Mouse (Mus musculus): ENCODE results near the gene Zfp455. TPM values are rescaled to one million over a fixed set of nuclear protein-coding genes. Genes with fewer than 3 reads are reported as not detected.

Zfp455 gene
- 1.5 to 2.9 TPM (median 2.1 TPM) in 4 replicates for total RNA-seq (2023)

DNA sequence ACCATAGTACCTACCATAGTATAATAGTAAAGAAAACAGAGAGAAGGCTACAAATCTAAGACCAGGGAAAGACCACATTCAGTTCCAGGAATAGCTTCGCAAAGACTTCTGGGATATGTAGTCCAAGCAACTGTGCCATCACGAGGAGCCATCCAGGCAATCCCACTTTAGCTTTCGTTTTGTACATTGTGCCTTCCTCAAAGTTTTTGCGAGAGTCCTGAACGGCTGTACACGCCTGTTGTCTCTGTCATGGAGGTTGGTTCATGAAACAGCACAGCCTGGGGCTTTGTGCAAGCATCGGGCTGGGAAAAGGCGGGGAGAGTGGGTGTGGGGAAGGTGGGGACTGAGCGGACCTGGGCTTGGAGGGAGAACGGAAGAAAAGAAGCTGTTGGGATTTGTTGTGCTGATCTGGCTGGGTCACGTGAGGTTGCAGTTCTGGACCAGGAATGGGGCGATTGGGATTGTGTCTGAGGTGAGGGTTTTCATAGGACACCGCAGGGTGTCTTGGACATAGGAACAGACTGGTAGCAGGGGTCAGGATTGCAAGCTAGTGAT is at the start of gene Zfp455:
Gene Zfp455 (plus strand): TSS at position 167 of the 555 bp plus-strand sequence.

GRCm38 (mm10) chr13:67172991-67173722 is 21.1 kb upstream of the Zfp455 start, which contains the start of gene Rsl1:
Gene Rsl1, plus strand, starts transcription at chr13:67173182.

Other genes with a start within 250 kb of the Zfp455 start
- 4.1 to 6.2 TPM (median 4.8 TPM) in 4 replicates for gene Zfp712, start 133.3 kb upstream of the Zfp455 start, total RNA-seq (2023)
- 0.29 to 1.4 TPM (median 1.1 TPM) in 3 of 4 replicates, not detected in the other for gene Zfp708, start 96.5 kb upstream of the Zfp455 start, total RNA-seq (2023)
- 2.1 to 3.7 TPM (median 3.0 TPM) in 4 replicates for gene Gm28557, start 85.9 kb upstream of the Zfp455 start, total RNA-seq (2023)
- 0.63 to 1.1 TPM (median 0.67 TPM) in 3 of 4 replicates, not detected in the other for gene Rslcan18, start 78.2 kb upstream of the Zfp455 start, total RNA-seq (2023)
- 4.4 to 5.4 TPM (median 5.0 TPM) in 4 replicates for gene Zfp759, start 72.8 kb upstream of the Zfp455 start, total RNA-seq (2023)
- 9.7 to 13.0 TPM (median 11.4 TPM) in 4 replicates for gene Rsl1, start 21.3 kb upstream of the Zfp455 start, total RNA-seq (2023)
- 2.3 to 4.3 TPM (median 3.1 TPM) in 4 replicates for gene Zfp458, start 84.0 kb downstream of the Zfp455 start, total RNA-seq (2023)
- gene Zfp457, start 112.0 kb downstream of the Zfp455 start, total RNA-seq (2023), result 1.8 to 2.7 TPM (median 2.5 TPM) in 4 replicates
- gene Zfp595, start 138.1 kb downstream of the Zfp455 start, total RNA-seq (2023), result 13.3 to 16.5 TPM (median 15.3 TPM) in 4 replicates
- gene Gm28044, start 166.0 kb downstream of the Zfp455 start, total RNA-seq (2023), result 3.0 to 4.5 TPM (median 3.2 TPM) in 3 of 4 replicates, not detected in the other
- gene Zfp953, start 166.1 kb downstream of the Zfp455 start, total RNA-seq (2023), result 6.7 to 7.9 TPM (median 7.3 TPM) in 4 replicates
- gene Gm28041, start 181.2 kb downstream of the Zfp455 start, total RNA-seq (2023), result 2.4 to 6.8 TPM (median 3.1 TPM) in 4 replicates
- 8.8 to 11.1 TPM (median 9.2 TPM) in 4 replicates for gene Zfp456, start 181.3 kb downstream of the Zfp455 start, total RNA-seq (2023)
- gene Zfp429, start 205.3 kb downstream of the Zfp455 start, total RNA-seq (2023), result 12.8 to 15.9 TPM (median 14.9 TPM) in 4 replicates
- 1.5 to 5.7 TPM (median 2.1 TPM) in 4 replicates for gene Zfp459, start 226.9 kb downstream of the Zfp455 start, total RNA-seq (2023)